Mouse (Mus musculus) embryonic facial prominence, embryonic 14.5 days (tissue): ENCODE results near the gene Tardbp. TPM values are rescaled to one million over a fixed set of nuclear protein-coding genes. Genes with fewer than 3 reads are reported as not detected.

Experiments used
- ATAC-seq: fragments of 200-750 bp; cut with Nextera tagmentation; 2 replicates; pipeline ENCODE4 v1.8.0; 2017; ENCODE audit warnings: low read depth, moderate number of reproducible peaks, moderate TSS enrichment
- DNase-seq: peaks from one replicate; pipeline ENCODE4 v3.0.0-alpha.2; 2015; ENCODE audit warnings: low spot score
- H3K27ac ChIP-seq: fragments of 300-500 bp; sonication (generic); replicated peaks from 2 replicates; pipeline ENCODE4 v1.5.1; 2014; ENCODE audit warnings: low read depth, mild to moderate bottlenecking, low read length, moderate library complexity
- H3K27me3 ChIP-seq: fragments of 300-500 bp; sonication (generic); replicated peaks from 2 replicates; pipeline ENCODE4 v1.6.1; 2014; ENCODE audit warnings: low read length; ENCODE audit not compliant: control insufficient read depth, insufficient read depth
- H3K36me3 ChIP-seq: fragments of 300-500 bp; sonication (generic); 2 replicates; pipeline ENCODE4 v1.6.1; 2014; ENCODE audit warnings: low read length, mixed read lengths; ENCODE audit not compliant: control insufficient read depth, insufficient read depth
- H3K4me1 ChIP-seq: fragments of 300-500 bp; sonication (generic); 2 replicates; pipeline ENCODE4 v1.6.1; 2014; ENCODE audit warnings: antibody characterized with exemption, low read length; ENCODE audit not compliant: control insufficient read depth, insufficient read depth
- H3K4me2 ChIP-seq: fragments of 300-500 bp; sonication (generic); 2 replicates; pipeline ENCODE4 v1.6.1; 2014; ENCODE audit warnings: low read depth, mild to moderate bottlenecking, low read length, moderate library complexity, mixed read lengths
- H3K4me3 ChIP-seq: fragments of 300-500 bp; sonication (generic); 2 replicates; pipeline ENCODE4 v1.5.1; 2014; ENCODE audit warnings: low read depth, mild to moderate bottlenecking, low read length
- H3K9ac ChIP-seq: fragments of 300-500 bp; sonication (generic); 2 replicates; pipeline ENCODE4 v1.6.1; 2014; ENCODE audit warnings: low read depth, mild to moderate bottlenecking, low read length, moderate library complexity, mixed read lengths
- H3K9me3 ChIP-seq: fragments of 300-500 bp; sonication (generic); 2 replicates; pipeline ENCODE4 v1.6.1; 2016; ENCODE audit warnings: low read length; ENCODE audit not compliant: control insufficient read depth
- WGBS: fragments of 180-500 bp; shearing (Covaris S2); extraction: QIAGEN DNeasy Blood & Tissue Kit; methylation state at CpG from one replicate; pipeline ENCODE4 v1.1.7; 2014; 5-methylcytosine and 5-hydroxymethylcytosine counted together
- polyA plus RNA-seq: library from polyadenylated mRNA; unstranded; fragments of >200 nt; fragmentation: Nextera tagmentation; extraction: Ambion mirVana; gene quantifications from 2 replicates; pipeline ENCODE4 v1.2.1, GENCODE M21; 2014

Gene Tardbp
- polyA plus RNA-seq, 1 experiment from 2014 or later: 156 TPM

DNA sequence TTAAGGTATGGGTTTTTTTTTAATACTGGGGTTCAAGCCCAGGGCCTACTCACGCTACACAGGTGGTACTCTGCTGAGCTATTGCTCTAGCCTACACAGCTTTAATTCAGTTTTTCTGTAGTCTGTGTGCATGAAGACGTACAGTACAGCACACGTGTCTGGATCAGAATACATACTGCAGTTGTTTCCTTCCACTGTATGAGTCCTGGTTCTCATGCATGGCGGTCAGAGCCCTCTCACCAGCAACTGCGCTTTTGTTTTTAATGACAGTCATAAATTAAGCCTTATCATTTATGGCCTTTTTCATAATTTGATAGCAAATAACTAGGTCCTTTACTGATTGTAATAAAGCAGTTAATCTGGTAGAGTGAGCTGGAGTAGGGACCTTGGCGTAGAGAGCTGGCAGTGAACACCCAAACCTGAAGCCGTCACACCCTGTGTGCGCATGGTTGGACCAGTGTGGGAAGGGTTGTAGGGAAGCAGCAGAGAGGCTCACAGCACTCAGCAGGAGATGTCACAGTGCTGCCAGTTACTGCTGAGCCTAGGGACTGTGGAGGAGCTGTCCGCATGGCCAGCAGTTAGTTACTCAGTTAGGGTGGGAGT lies 56.0 kb downstream of the Tardbp start:
- H3K36me3 ChIP-seq: peaks cover 97% of the 10 kb centered on the region
- ATAC-seq (no peak), DNase-seq (no peak)
- no peaks in the 10 kb centered on the region for H3K9me3 ChIP-seq
- no peak overlapping the region for H3K4me2 ChIP-seq
- no peak overlapping the region for H3K4me3 ChIP-seq
- H3K9ac ChIP-seq: no peak overlapping the region; the same call in 1 of the 2 replicates
- H3K27me3 ChIP-seq: no peaks in the 10 kb centered on the region
- no peaks in the 10 kb centered on the region for H3K4me1 ChIP-seq
- 94% methylated on average over 9 of the region's 9 CpGs for WGBS
- H3K27ac ChIP-seq: no peak overlapping the region

DNA sequence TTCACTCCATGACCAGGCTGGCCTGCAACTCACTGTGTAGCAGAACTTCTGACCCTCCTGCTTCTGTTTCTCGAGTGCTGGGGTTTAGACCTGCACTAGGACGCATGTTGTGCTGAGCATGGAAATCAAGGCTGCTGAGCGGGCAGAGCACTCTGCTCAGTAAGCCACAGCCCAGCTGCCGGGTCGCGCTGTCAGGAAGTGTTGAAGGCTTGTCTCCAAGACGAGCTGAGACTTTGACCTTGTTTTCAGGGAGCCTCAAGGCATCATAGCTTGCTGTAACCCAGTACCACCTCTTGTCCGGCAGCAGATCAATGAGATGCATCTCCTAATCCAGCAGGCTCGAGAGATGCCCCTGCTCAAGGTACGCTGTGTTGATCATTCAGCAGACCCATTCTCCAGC lies 56.7 kb downstream of the Tardbp start:
- 89% methylated on average over 10 of the region's 10 CpGs for WGBS
- no peak overlapping the region for H3K4me2 ChIP-seq
- no peaks in the 10 kb centered on the region for H3K4me1 ChIP-seq
- no peaks in the 10 kb centered on the region for H3K27me3 ChIP-seq
- DNase-seq (no peak), ATAC-seq (no peak)
- H3K4me3 ChIP-seq: no peak overlapping the region
- peaks cover 97% of the 10 kb centered on the region for H3K36me3 ChIP-seq
- H3K9ac ChIP-seq: no peak overlapping the region
- H3K27ac ChIP-seq: no peak overlapping the region
- H3K9me3 ChIP-seq: no peaks in the 10 kb centered on the region

DNA sequence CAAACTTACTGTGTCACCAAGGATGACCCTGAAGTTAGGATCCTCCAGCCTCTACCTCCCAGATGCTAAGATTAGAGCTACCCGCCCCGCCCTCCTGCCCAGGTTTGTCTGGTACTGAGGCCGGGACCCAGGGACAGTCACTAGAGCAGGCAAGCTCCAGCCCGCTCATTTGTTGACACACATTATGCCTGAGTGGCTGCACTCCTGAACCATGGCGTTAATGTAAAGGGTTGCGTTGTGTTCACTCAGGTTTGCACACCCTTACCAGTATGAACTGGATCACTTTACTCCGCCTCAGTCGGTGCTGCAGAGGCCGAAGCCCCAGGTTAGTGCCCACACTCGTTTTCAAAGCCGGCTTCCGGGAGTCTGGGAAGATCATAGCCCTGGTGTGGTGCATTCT lies 63.2 kb downstream of the Tardbp start:
- Histone ChIP-seq H3K27me3 (no peaks in the 10 kb centered on the region), H3K4me3 (no peak overlapping the region), H3K4me2 (no peak overlapping the region), H3K9me3 (no peaks in the 10 kb centered on the region), H3K36me3 (peaks cover 86% of the 10 kb centered on the region), H3K9ac (no peak overlapping the region), H3K4me1 (no peaks in the 10 kb centered on the region), H3K27ac (no peak overlapping the region)
- DNase-seq (no peak), ATAC-seq (no peak; the same call in 1 of the 2 replicates)
- WGBS: 91% methylated on average over 10 of the region's 12 CpGs

DNA sequence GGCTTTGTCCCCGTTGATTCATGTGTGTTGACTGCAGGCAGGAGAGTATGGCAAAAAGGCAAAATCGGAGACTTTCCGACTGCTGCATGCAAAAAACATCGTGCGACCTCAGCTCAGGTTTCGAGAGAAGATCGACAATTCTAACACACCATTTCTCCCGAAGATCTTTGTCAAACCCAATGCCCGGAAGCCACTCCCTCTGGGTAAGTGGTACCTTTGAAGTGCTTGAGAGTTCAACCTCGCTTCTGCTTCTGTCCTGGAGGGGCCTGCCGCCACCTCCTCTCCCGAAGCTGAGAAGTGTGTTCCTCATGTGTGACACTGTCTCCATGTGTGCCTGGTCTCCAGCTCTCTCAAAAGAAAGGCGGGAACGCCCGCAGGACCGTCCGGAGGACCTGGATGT lies 64.1 kb downstream of the Tardbp start:
- no peak for ATAC-seq
- H3K4me1 ChIP-seq: no peaks in the 10 kb centered on the region
- H3K27me3 ChIP-seq: no peaks in the 10 kb centered on the region
- H3K4me2 ChIP-seq: no peak overlapping the region
- no peak overlapping the region for H3K9ac ChIP-seq
- no peaks in the 10 kb centered on the region for H3K9me3 ChIP-seq
- no peak overlapping the region for H3K4me3 ChIP-seq
- no peak for DNase-seq
- H3K36me3 ChIP-seq: peaks cover 77% of the 10 kb centered on the region
- 91% methylated on average over 17 of the region's 17 CpGs for WGBS
- H3K27ac ChIP-seq: no peak overlapping the region

Other genes starting within 250 kb of the Tardbp start
- 13.3 and 16.7 TPM in 2 replicates for gene Ubiad1, start 182.2 kb downstream of the Tardbp start, polyA plus RNA-seq
- 16.3 and 20.5 TPM in 2 replicates for gene Mtor, start 178.4 kb downstream of the Tardbp start, polyA plus RNA-seq
- 3.8 and 4.8 TPM in 2 replicates for gene Angptl7, start 126.6 kb downstream of the Tardbp start, polyA plus RNA-seq
- gene Exosc10, start 68.6 kb downstream of the Tardbp start, polyA plus RNA-seq: 80.9 and 90.7 TPM in 2 replicates
- 273 and 291 TPM in 2 replicates for gene Srm, start 35.5 kb downstream of the Tardbp start, polyA plus RNA-seq
- gene Masp2, start 24.5 kb downstream of the Tardbp start, polyA plus RNA-seq: 0.25 and 0.29 TPM in 2 replicates
- 0.17 TPM in 1 of 2 replicates, not detected in the other for gene Gm572, start 16.3 kb upstream of the Tardbp start, polyA plus RNA-seq
- 7.8 and 7.9 TPM in 2 replicates for gene Casz1, start 177.4 kb upstream of the Tardbp start, polyA plus RNA-seq